Mouse (Mus musculus) intestine, embryonic 16.5 days (tissue): Measurements from ENCODE around the gene Ppp1r13l. TPM values are rescaled to one million over a fixed set of nuclear protein-coding genes. Genes with fewer than 3 reads are reported as not detected.

Experiments used
- ATAC-seq: fragments of 200-750 bp; cut with Nextera tagmentation; 2 replicates; pipeline ENCODE4 v1.8.0; 2017; ENCODE audit warnings: moderate TSS enrichment, moderate library complexity
- H3K27ac ChIP-seq: fragments of 300-500 bp; sonication (generic); 2 replicates; pipeline ENCODE4 v1.5.1; 2014; ENCODE audit warnings: mild to moderate bottlenecking, low read length
- H3K27me3 ChIP-seq: fragments of 300-500 bp; sonication (generic); replicated peaks from 2 replicates; pipeline ENCODE4 v1.6.1; 2014; ENCODE audit warnings: low read length, control low read depth, mixed read lengths; ENCODE audit not compliant: control insufficient read depth, insufficient read depth
- H3K36me3 ChIP-seq: fragments of 300-500 bp; sonication (generic); 2 replicates; pipeline ENCODE4 v1.6.1; 2014; ENCODE audit warnings: low read length, control low read depth; ENCODE audit not compliant: control insufficient read depth, insufficient read depth
- H3K4me1 ChIP-seq: fragments of 300-500 bp; sonication (generic); 2 replicates; pipeline ENCODE4 v1.6.1; 2014; ENCODE audit warnings: low read length, control low read depth, mixed read lengths; ENCODE audit not compliant: control insufficient read depth, insufficient read depth
- H3K4me2 ChIP-seq: fragments of 300-500 bp; sonication (generic); 2 replicates; pipeline ENCODE4 v1.6.1; 2014; ENCODE audit warnings: low read depth, low read length, control low read depth
- H3K4me3 ChIP-seq: fragments of 300-500 bp; sonication (generic); 2 replicates; pipeline ENCODE4 v1.5.1; 2014; ENCODE audit warnings: mild to moderate bottlenecking, low read length
- H3K9ac ChIP-seq: fragments of 300-500 bp; sonication (generic); 2 replicates; pipeline ENCODE4 v1.6.1; 2014; ENCODE audit warnings: low read depth, low read length
- H3K9me3 ChIP-seq: fragments of 300-500 bp; sonication (generic); 2 replicates; pipeline ENCODE4 v1.6.1; 2016; ENCODE audit warnings: low read length, control low read depth; ENCODE audit not compliant: control insufficient read depth
- WGBS: fragments of 180-500 bp; shearing (Covaris S2); extraction: QIAGEN DNeasy Blood & Tissue Kit; methylation state at CpG from one replicate; pipeline ENCODE4 v1.1.7; 2014; 5-methylcytosine and 5-hydroxymethylcytosine counted together
- polyA plus RNA-seq: library from polyadenylated mRNA; unstranded; fragments of >200 nt; fragmentation: Nextera tagmentation; extraction: Ambion mirVana; gene quantifications from 2 replicates; pipeline ENCODE4 v1.2.1, GENCODE M21; 2015

Gene Ppp1r13l
- polyA plus RNA-seq, 1 experiment from 2014 or later = 3.1 TPM

GRCm38 (mm10) chr7:19373367-19373766, 13.8 kb downstream of the Ppp1r13l start:
- Histone ChIP-seq H3K4me2 (no peak overlapping the region), H3K27me3 (no peaks in the 10 kb centered on the region; the same call in 1 of the 2 replicates), H3K27ac (no peak overlapping the region), H3K4me3 (no peak overlapping the region), H3K36me3 (no peaks in the 10 kb centered on the region), H3K9me3 (no peaks in the 10 kb centered on the region), H3K4me1 (peaks cover 5% of the 10 kb centered on the region; the same call in 1 of the 2 replicates), H3K9ac (no peak overlapping the region)
- ATAC-seq = no peak
- WGBS = 83% methylated on average over 2 of the region's 2 CpGs

GRCm38 (mm10) chr7:19375368-19375767, 15.8 kb downstream of the Ppp1r13l start:
- no peak overlapping the region for H3K9ac ChIP-seq
- no peak overlapping the region for H3K27ac ChIP-seq
- H3K4me3 ChIP-seq = no peak overlapping the region
- H3K36me3 ChIP-seq = no peaks in the 10 kb centered on the region
- no peak overlapping the region for H3K4me2 ChIP-seq
- ATAC-seq = no peak
- H3K4me1 ChIP-seq = no peaks in the 10 kb centered on the region
- 78% methylated on average over 18 of the region's 18 CpGs for WGBS
- H3K27me3 ChIP-seq = no peaks in the 10 kb centered on the region
- H3K9me3 ChIP-seq = no peaks in the 10 kb centered on the region

- Histone ChIP-seq H3K27me3 (no peaks in the 10 kb centered on the region), H3K27ac (no peak overlapping the region), H3K4me2 (no peak overlapping the region), H3K9ac (no peak overlapping the region), H3K4me3 (no peak overlapping the region), H3K4me1 (no peaks in the 10 kb centered on the region), H3K36me3 (no peaks in the 10 kb centered on the region), H3K9me3 (no peaks in the 10 kb centered on the region)
- ATAC-seq = no peak
- 79% methylated on average over 4 of the region's 4 CpGs for WGBS
Observed at GRCm38 (mm10) chr7:19376019-19376418, 16.5 kb downstream of the Ppp1r13l start.

DNA sequence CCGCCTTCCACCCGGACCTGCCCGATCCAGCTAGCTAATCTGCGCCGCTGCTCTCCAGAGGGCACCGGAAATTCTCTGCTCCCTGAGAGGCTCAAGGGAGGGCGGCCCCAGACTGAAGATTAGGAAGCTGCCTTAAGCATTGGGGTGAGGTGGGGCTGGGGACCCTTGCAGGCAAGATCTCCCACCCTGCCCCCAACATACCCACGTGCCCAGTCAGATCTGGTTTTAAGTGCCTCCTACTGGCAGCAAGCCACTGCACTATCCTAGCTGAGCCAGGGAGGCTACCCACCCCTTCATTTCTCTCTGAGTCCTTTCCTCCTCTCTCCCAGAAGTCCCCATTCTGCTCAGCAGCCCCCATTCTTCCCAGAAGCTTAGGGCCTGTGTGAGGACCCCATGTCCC, 18.5 kb downstream of the Ppp1r13l start:
- no peaks in the 10 kb centered on the region for H3K9me3 ChIP-seq
- H3K27me3 ChIP-seq = no peaks in the 10 kb centered on the region
- WGBS = 77% methylated on average over 8 of the region's 8 CpGs
- ATAC-seq = no peak
- no peak overlapping the region for H3K9ac ChIP-seq
- no peak overlapping the region for H3K4me3 ChIP-seq
- no peaks in the 10 kb centered on the region for H3K36me3 ChIP-seq
- peaks cover 6% of the 10 kb centered on the region for H3K4me1 ChIP-seq
- no peak overlapping the region for H3K4me2 ChIP-seq
- H3K27ac ChIP-seq = no peak overlapping the region

- no peaks in the 10 kb centered on the region for H3K9me3 ChIP-seq
- WGBS = 7% methylated on average over 39 of the region's 48 CpGs
Observed at GRCm38 (mm10) chr7:19381377-19382165, 22.0 kb downstream of the Ppp1r13l start, which contains the start of gene Ercc2. Gene Ercc2, plus strand, starts transcription at chr7:19382010.

GRCm38 (mm10) chr7:19382166-19382541, 22.6 kb downstream of the Ppp1r13l start:
- Histone ChIP-seq H3K4me3 (peak overlapping the region; percentile 73), H3K4me2 (peak overlapping the region; percentile 87), H3K27me3 (no peaks in the 10 kb centered on the region), H3K27ac (no peak overlapping the region), H3K36me3 (peaks cover 22% of the 10 kb centered on the region), H3K4me1 (peaks cover 11% of the 10 kb centered on the region), H3K9me3 (no peaks in the 10 kb centered on the region), H3K9ac (peak overlapping the region; percentile 75)
- peak; percentile 78 for ATAC-seq
- 0% methylated on average over 22 of the region's 37 CpGs for WGBS

More at GRCm38 (mm10) chr7:19381377-19382165, 22.0 kb downstream of the Ppp1r13l start, which contains the start of gene Ercc2:
- H3K9ac ChIP-seq = peak within 1 kb of the TSS; percentile 75
- H3K4me3 ChIP-seq = peak within 1 kb of the TSS; percentile 73
- H3K27ac ChIP-seq = no peak within 1 kb of the TSS
- H3K36me3 ChIP-seq = peaks cover 18% of the 10 kb centered on the region
- peak; percentile 99 for ATAC-seq
- peaks cover 11% of the 10 kb centered on the region for H3K4me1 ChIP-seq
- peak within 1 kb of the TSS; percentile 87 for H3K4me2 ChIP-seq
- H3K27me3 ChIP-seq = no peaks in the 10 kb centered on the region

DNA sequence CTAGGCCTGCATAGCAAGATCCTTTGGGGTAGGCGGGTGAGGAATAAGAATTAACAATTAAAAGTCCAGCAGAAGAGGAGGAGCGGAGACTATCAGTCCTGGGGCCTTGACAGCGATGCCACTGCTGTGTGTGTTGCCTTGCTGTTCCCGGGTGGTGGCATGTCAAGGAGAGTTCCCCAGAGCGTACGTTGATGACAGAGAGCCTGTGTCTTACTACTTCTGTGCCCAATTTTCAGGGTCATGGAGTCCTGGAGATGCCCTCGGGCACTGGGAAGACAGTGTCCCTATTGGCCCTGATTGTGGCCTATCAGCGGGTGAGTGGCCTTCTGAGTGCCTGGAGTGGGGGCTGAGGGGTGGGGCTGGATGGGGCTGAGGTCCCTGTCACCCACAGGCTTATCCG, 24.2 kb downstream of the Ppp1r13l start:
- 85% methylated on average over 9 of the region's 9 CpGs for WGBS
- no peak for ATAC-seq
- H3K4me3 ChIP-seq = no peak overlapping the region
- no peaks in the 10 kb centered on the region for H3K9me3 ChIP-seq
- no peaks in the 10 kb centered on the region for H3K27me3 ChIP-seq
- H3K27ac ChIP-seq = no peak overlapping the region
- peaks cover 24% of the 10 kb centered on the region for H3K36me3 ChIP-seq
- H3K9ac ChIP-seq = no peak overlapping the region
- H3K4me2 ChIP-seq = no peak overlapping the region
- H3K4me1 ChIP-seq = peaks cover 11% of the 10 kb centered on the region

DNA sequence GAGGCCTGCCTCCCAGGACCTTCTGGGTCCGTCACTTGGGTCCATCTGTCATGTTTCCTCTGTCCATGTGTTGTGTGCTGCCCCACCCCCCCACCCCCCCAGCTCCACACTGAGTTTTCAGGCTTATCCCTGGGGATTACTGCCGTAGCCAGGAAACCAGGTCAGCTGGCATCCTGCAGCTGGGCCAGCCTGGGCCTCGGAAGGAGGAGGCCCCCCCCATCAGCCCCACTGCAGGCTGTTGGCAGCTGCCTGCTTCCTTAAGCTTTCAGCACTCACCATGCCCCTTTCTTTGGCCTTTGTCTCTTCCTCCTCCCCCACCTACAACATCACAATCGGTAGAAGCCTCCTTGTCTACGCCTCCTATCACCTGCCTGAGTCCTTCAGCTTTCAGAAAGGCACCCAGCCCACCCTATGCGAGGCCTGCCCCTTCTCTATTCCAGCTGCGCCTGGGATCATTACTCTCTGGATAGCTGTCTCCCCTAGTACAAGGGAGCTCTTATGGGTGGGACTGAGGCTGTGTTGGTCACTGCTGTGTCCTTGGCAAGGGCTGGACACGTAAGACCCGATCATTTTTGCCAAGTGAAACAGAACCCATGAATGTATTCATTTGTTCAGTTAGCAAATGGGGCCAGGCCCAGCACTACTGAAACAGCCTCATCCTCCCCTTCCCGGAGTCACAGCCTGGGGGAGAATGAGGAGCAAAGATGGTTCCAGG, 29.3 kb downstream of the Ppp1r13l start:
- H3K36me3 ChIP-seq = peaks cover 48% of the 10 kb centered on the region
- no peaks in the 10 kb centered on the region for H3K4me1 ChIP-seq
- no peak for ATAC-seq
- H3K27ac ChIP-seq = no peak overlapping the region
- H3K4me2 ChIP-seq = no peak overlapping the region
- no peaks in the 10 kb centered on the region for H3K27me3 ChIP-seq
- H3K9ac ChIP-seq = no peak overlapping the region
- H3K4me3 ChIP-seq = no peak overlapping the region
- H3K9me3 ChIP-seq = no peaks in the 10 kb centered on the region
- WGBS = 82% methylated on average over 10 of the region's 10 CpGs

DNA sequence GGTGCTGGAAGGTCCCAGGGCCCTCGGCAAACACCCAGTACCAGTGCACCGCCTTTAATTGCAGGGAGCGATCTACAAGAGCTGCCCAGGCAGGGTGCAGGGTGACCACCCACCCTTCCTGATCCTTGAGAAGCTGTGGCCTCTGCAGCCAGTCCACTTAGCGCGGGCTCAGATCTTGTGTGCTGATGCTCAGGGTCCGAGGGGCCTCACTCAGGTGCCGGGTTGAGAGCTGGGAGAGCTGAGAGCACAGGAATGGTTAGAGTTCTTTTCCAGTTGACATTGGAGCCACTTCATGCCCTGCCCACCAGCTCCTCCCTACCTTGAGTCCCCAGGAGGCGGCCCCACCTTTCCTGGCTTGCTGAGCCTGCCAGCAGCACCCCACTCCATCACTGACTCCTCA, 34.9 kb downstream of the Ppp1r13l start:
- 84% methylated on average over 8 of the region's 8 CpGs for WGBS
- Histone ChIP-seq H3K9ac (no peak overlapping the region), H3K36me3 (peaks cover 26% of the 10 kb centered on the region), H3K27me3 (no peaks in the 10 kb centered on the region), H3K4me1 (peaks cover 3% of the 10 kb centered on the region), H3K9me3 (no peaks in the 10 kb centered on the region), H3K4me3 (no peak overlapping the region), H3K27ac (no peak overlapping the region), H3K4me2 (no peak overlapping the region)
- ATAC-seq = no peak
